Mouse (Mus musculus): Measurements from ENCODE around the gene Tusc2.

- peak; percentile 99 for TF ChIP-seq CTCF (IDR thresholded peaks at IDR 0.05; ENCODE audit: low read depth, low read length)
- TF ChIP-seq POLR2A (IDR thresholded peaks at IDR 0.05; ENCODE audit: extremely low read depth, insufficient read depth, low read length), result no peak
Measured at GRCm38 (mm10) chr9:107514303-107514955, 48.6 kb upstream of the Tusc2 start.
